Mouse (Mus musculus) spleen, postnatal 14 days (tissue): Measurements from ENCODE around the gene Sorcs1.

ENCODE experiments used
- DNase-seq, 2 experiments: peaks; one replicate each; pipeline ENCODE4 v3.0.0; 2021 to 2022; ENCODE audit warnings: low spot score in 2 of 2

Sorcs1 gene

GRCm38 (mm10) chr19:50418962-50419720, 259.3 kb downstream of the Sorcs1 start:
- DNase-seq, result no peak

- DNase-seq, result no peak
Observed at GRCm38 (mm10) chr19:50410561-50410960, 267.9 kb downstream of the Sorcs1 start.

- DNase-seq, result no peak
Observed at GRCm38 (mm10) chr19:50398341-50398740, 280.1 kb downstream of the Sorcs1 start.

- DNase-seq, result no peak
Observed at GRCm38 (mm10) chr19:50395731-50396130, 282.7 kb downstream of the Sorcs1 start.

GRCm38 (mm10) chr19:50394101-50394500, 284.3 kb downstream of the Sorcs1 start:
- no peak for DNase-seq

GRCm38 (mm10) chr19:50389925-50390552, 288.4 kb downstream of the Sorcs1 start:
- no peak for DNase-seq

DNA sequence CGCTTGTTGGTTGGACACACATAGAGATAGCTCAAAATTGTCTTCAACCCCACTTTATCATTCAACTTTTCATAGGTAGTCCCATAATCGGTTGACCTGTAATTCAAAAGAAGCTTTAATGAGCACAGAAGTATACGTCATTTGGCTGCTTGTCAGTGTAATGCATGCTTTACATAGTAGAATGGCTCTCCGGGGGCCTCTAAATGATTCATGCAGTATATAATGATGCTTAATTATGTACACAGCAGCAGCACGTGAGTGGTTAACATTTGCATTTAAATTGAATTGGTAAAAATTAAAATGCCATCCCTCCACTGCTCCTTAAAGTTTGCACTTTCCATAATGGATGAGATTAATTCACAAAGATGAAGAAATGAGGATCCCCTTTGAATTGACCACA, 299.5 kb downstream of the Sorcs1 start:
- DNase-seq, result no peak

GRCm38 (mm10) chr19:50374751-50375150, 303.7 kb downstream of the Sorcs1 start:
- DNase-seq, result no peak

DNA sequence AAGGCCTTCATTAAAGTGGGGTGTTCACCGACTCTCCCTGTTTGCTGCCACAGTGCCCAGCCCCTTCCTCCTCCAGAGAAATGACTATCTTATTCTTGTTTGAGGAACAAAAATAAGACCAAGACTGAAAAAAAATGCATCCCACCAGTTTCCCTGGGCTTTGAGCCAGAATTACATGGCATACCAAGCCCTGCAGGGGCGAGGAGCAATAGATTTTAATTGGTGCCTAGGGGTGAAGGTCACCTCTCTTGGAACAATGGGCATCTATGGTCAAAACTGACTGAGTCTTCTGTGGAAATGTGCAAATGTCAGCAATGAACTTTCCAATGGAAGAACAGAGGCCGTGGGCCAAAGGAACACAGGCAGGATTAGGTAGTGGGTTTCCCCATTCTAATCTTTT, 312.0 kb downstream of the Sorcs1 start:
- DNase-seq, result no peak

GRCm38 (mm10) chr19:50362655-50363500, 315.6 kb downstream of the Sorcs1 start:
- no peak for DNase-seq

- DNase-seq, result no peak
Observed at GRCm38 (mm10) chr19:50358561-50358960, 319.9 kb downstream of the Sorcs1 start.

- DNase-seq, result no peak
Observed at GRCm38 (mm10) chr19:50339211-50339610, 339.2 kb downstream of the Sorcs1 start.

GRCm38 (mm10) chr19:50336751-50337150, 341.7 kb downstream of the Sorcs1 start:
- DNase-seq, result no peak

DNA sequence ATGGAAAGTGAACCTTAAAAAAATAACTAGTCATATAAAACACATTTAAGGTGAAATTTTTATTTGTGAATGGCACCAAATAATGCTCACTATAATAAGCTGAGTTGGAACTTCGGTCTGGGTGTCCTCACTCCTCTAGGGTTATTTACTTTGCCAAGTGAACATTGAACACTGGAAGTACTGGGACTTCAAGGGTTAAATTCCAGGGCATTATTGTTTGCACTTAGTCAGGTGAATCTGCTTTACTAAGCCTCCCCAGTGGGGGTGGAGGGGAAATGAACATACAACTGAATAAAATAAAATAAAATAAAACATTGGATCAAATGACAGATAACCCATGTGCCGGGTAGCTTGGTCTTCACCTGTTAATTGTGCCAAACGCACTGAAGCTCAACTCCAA, 347.3 kb downstream of the Sorcs1 start:
- no peak for DNase-seq

DNA sequence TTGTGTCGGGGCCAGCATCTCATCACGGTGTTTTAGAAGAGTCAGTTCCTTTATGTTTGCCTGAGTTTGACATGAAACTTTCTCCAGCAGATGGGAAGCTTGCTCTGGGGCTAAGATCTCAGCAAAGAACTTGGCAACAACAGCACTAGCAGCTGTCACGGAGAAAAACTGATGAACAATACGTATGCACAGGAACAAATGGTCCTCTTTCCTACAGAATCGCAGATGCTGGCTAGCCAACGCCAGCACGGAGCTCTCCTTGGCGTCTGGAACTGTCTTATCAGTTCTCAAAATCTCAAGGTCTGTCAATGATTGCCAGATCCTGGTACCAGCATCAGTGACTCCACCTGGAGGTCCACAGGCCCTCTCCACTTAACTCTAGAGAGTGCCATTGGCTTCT, 350.6 kb downstream of the Sorcs1 start:
- no peak for DNase-seq

DNA sequence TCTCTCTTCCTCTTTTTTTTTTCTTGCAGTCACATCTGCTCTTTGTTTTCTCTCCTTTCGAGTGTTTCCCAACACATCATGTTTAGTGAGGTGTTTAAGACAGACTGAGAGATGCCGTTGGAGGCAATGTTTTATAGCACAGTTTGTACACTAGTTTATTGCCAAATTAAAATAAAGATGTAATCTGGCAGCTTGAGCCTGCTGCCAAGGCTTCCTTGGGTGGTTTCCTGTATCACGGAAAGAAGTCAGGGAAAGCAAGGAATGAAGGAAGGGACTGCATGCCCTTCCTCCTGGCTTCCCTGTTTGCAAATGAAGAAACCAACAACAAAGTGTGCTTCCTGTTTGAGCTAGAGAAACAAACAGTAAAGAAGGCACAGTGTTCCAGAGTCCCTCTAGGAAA, 352.3 kb downstream of the Sorcs1 start:
- no peak for DNase-seq

DNA sequence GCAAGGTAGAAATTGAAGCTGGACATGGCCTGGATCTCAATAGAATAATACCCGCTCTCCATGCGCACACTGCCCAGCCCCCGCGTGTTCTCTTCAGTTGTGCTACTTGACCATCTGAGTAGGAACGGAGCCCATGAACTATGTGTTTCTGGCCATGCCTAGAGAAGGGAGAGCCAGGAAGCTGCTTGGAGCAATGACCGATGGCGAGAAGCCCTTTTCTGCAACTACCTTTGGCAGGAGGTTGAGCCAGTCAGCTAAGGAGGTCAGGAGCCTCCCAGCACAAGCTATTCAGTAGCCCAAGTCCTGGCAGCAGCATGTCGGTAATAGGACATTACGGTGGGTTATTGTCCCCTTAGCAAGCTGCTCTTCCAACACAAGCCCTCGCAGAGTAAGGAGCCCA, 352.8 kb downstream of the Sorcs1 start:
- DNase-seq, result no peak

- no peak for DNase-seq
Observed at GRCm38 (mm10) chr19:50307046-50307445, 371.4 kb downstream of the Sorcs1 start.

DNA sequence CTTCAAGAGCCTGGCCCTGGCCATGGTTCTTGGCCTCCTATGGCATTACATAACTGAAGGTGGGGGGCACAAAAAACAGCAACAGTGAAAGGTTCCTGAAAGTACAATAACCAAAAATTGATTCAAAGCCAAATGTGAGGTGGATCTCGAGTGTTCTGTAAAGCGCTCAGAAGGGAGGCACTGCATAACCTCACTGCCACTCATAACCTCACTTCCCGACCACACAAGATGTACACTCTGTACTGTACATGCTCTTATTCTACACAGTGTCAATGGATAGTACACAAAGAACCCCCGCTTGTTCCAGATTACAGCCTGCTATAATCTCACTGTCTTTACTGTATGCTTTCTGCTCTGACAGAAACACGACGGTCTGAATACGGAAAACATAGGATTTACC, 384.2 kb downstream of the Sorcs1 start:
- no peak for DNase-seq

DNA sequence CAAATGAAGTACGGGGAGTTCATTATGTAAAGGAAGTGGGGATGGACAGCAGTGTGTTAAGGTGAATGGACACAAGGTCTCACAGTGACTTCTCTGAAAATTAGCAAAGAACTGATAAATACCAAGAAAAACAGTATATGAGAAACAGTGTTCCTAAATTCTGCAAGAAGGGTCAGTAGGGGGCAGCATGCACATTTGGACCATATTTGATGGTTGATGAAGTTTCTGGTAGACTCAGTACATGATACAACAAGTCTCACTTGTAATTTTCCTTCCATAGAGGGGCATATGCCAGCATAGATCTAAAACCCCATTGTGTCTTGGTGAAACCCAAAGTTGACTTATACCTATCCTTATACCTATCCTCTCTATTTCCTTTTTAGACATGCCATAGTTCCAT, 414.0 kb downstream of the Sorcs1 start:
- no peak for DNase-seq

- DNase-seq, result no peak
Observed at GRCm38 (mm10) chr19:50258718-50259413, 419.6 kb downstream of the Sorcs1 start.

DNA sequence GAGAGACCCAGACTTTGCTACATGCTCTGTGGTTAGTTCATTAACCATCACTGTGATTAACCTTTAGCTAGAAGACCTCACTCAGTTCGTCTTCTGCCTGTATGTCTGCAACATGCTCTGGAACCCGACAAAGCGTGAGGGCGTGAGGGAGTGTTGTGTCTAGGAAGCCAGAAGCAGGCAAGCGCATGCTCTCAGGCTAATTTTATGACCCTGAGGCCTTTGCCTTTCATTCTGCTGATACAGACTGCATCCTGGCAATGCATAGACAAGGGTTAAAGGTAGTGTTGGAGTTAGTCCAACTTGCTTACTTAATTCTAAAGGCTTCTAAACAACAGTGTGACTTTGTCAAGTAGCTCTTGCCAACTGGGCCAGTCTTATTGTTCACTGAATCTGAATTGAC, 458.0 kb downstream of the Sorcs1 start:
- no peak for DNase-seq
